Mouse (Mus musculus) liver, embryonic 15.5 days (tissue): ENCODE data around the gene Spata13. TPM values are rescaled to one million over a fixed set of nuclear protein-coding genes. Genes with fewer than 3 reads are reported as not detected.
A peak's percentile ranks its signal among the peaks of the same experiment; 100 is the strongest.

ENCODE experiments used
- ATAC-seq: fragments of 200-750 bp; cut with Nextera tagmentation; 2 replicates; pipeline ENCODE4 v1.8.0; 2017; ENCODE audit warnings: moderate number of reproducible peaks, mild to moderate bottlenecking, moderate library complexity; ENCODE audit not compliant: insufficient read depth
- H3K27ac ChIP-seq: fragments of 300-500 bp; sonication (generic); replicated peaks from 2 replicates; pipeline ENCODE4 v1.5.1; 2015; ENCODE audit warnings: mild to moderate bottlenecking, inconsistent platforms
- H3K27me3 ChIP-seq: fragments of 300-500 bp; sonication (generic); 2 replicates; pipeline ENCODE4 v1.6.1; 2015; ENCODE audit warnings: mild to moderate bottlenecking, inconsistent platforms
- H3K36me3 ChIP-seq: fragments of 300-500 bp; sonication (generic); replicated peaks from 2 replicates; pipeline ENCODE4 v1.6.1; 2015; ENCODE audit warnings: moderate library complexity, mild to moderate bottlenecking, inconsistent platforms
- H3K4me1 ChIP-seq: fragments of 300-500 bp; sonication (generic); replicated peaks from 2 replicates; pipeline ENCODE4 v1.6.1; 2015; ENCODE audit warnings: inconsistent platforms
- H3K4me2 ChIP-seq: fragments of 300-500 bp; sonication (generic); 2 replicates; pipeline ENCODE4 v1.6.1; 2015; ENCODE audit warnings: moderate library complexity, mild to moderate bottlenecking, inconsistent platforms
- H3K4me3 ChIP-seq: fragments of 300-500 bp; sonication (generic); replicated peaks from 2 replicates; pipeline ENCODE4 v1.5.1; 2015; ENCODE audit warnings: mild to moderate bottlenecking, inconsistent platforms
- H3K9ac ChIP-seq: fragments of 300-500 bp; sonication (generic); 2 replicates; pipeline ENCODE4 v1.6.1; 2015; ENCODE audit warnings: moderate library complexity, mild to moderate bottlenecking, inconsistent platforms
- H3K9me3 ChIP-seq: fragments of 300-500 bp; sonication (generic); replicated peaks from 2 replicates; pipeline ENCODE4 v1.6.1; 2016; ENCODE audit warnings: inconsistent platforms
- WGBS: fragments of 180-500 bp; shearing (Covaris S2); methylation state at CpG from one replicate; pipeline ENCODE4 v1.1.7; 2015; ENCODE audit warnings: mixed read lengths; ENCODE audit not compliant: insufficient replicate concordance; 5-methylcytosine and 5-hydroxymethylcytosine counted together
- polyA plus RNA-seq: library from polyadenylated mRNA; unstranded; fragments of >200 nt; fragmentation: Nextera tagmentation; extraction: Ambion mirVana; gene quantifications from 2 replicates; pipeline ENCODE4 v1.2.1, GENCODE M21; 2015

Spata13 gene
- polyA plus RNA-seq: 18.2 and 21.3 TPM in 2 replicates

DNA sequence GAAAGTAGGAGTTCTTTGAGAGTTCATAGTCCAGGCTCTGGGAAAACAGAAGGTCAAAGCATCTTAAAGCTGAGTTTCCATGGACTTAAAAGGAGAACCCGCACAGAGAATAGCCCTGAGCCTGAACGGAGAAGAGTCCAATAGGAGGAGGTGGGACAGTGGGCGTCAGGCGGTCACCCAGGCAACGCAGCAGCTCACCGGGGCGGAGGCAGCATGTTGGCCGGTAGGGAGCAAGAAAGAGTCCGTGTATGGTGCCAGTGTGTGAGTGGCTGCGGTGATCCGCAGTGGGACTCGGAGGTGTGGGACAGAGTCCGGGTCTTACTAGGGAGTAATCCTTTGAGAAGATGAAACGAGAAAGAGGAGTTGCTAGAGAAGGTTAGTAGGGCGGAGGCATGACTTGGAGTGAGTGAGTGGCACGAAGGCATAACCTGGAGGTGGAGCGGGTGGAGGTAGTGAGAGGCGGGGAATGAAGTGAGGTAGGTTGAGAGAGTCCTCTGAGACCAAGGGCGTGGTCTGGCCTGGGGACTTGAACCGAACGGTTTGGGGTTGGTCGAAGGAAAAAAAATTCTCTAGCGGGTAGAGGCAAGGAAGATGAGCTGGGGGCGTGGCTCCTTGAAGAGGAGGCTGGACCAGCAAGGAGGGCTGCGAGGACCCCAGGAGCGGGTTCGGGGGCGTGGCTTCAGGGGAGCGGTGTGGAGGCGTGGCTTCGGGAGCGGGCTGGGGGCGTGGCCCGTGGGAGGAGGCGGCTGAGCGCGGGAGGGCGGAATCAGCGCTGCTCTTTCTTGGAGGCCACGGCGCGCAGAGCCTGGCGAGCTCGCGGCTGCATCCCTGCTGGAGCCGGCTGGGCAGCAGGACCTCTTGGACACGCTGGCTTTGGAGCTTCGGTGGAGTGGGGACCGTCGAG is at the start of gene Spata13:
Gene Spata13 (plus strand): TSS at position 41 of the 904 bp plus-strand sequence.
- Histone ChIP-seq H3K36me3 (peaks cover 14% of the 10 kb centered on the region), H3K4me1 (peaks cover 53% of the 10 kb centered on the region), H3K27me3 (peaks cover 52% of the 10 kb centered on the region), H3K9me3 (no peaks in the 10 kb centered on the region), H3K4me2 (peak within 1 kb of the TSS; percentile 85), H3K4me3 (peak within 1 kb of the TSS; percentile 83), H3K27ac (peak within 1 kb of the TSS; percentile 84), H3K9ac (peak within 1 kb of the TSS; percentile 83)
- WGBS: under 1% methylated on average over 50 of the region's 50 CpGs
- ATAC-seq: peak; percentile 92

DNA sequence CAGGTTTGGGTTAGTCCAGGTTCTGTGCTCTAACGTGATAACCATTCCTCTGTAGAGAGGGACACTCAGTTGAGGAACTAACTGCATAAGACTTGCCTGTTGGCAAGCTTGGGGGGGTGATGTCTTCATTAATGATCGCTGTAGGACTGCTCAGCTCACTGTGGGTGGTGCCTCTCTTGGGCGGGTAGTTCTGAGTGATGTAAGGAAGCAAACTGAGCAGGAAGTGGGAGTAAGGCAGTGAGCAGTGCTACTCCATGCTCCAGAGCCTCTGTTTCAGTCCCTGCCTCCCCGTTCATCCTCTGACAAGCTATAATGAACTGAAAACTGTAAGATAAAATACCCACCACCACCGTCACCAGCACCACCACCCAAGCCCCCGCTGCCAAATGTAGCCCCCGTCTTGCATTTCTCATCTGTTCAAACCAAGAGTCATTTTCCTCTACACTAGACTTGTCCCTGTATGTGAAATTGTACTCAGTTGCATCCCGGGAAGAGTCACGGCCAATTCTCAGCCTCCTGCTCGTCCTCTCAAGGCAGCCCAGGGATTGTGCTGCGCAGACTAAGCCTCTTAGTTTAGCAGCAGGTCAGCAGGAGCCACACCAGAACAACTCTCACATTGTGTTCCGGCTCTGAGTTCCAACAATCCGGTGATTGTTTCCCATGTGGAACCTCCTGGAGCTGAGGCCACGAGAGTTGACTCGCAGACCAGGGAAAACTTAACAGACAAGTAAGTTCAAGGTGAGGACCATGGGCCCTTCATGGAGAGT is 46.9 kb upstream of the Spata13 start:
- H3K4me1 ChIP-seq: no peaks in the 10 kb centered on the region
- no peaks in the 10 kb centered on the region for H3K9me3 ChIP-seq
- no peak overlapping the region for H3K4me2 ChIP-seq
- 57% methylated on average over 15 of the region's 15 CpGs for WGBS
- ATAC-seq: no peak
- H3K9ac ChIP-seq: no peak overlapping the region
- no peaks in the 10 kb centered on the region for H3K36me3 ChIP-seq
- H3K27me3 ChIP-seq: no peaks in the 10 kb centered on the region; the same call in 1 of the 2 replicates
- no peak overlapping the region for H3K27ac ChIP-seq
- H3K4me3 ChIP-seq: no peak overlapping the region

DNA sequence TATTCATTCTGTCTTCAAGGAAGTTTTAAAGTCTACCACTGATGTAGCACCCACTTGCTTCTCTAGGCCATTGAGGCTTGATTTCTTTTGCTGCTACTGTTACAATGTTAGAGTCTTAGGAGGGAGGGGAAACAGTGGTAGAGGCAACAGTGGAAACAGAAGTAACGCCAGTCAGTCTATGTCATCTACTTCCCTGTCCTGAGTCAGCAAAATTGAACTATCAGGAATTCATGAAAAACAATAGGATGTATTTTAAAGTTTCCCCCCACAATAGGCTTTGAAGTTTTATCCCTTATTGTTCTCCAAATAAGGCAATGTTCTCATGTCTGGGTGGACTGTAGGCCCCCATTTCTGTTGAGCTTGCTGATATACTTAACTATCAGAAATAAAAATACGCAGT is 44.8 kb upstream of the Spata13 start:
- Histone ChIP-seq H3K4me2 (no peak overlapping the region), H3K27ac (no peak overlapping the region), H3K9ac (no peak overlapping the region), H3K9me3 (no peaks in the 10 kb centered on the region), H3K36me3 (no peaks in the 10 kb centered on the region), H3K4me1 (no peaks in the 10 kb centered on the region), H3K4me3 (no peak overlapping the region), H3K27me3 (no peaks in the 10 kb centered on the region; the same call in 1 of the 2 replicates)
- WGBS: 56% methylated on average over 2 of the region's 2 CpGs
- no peak for ATAC-seq

DNA sequence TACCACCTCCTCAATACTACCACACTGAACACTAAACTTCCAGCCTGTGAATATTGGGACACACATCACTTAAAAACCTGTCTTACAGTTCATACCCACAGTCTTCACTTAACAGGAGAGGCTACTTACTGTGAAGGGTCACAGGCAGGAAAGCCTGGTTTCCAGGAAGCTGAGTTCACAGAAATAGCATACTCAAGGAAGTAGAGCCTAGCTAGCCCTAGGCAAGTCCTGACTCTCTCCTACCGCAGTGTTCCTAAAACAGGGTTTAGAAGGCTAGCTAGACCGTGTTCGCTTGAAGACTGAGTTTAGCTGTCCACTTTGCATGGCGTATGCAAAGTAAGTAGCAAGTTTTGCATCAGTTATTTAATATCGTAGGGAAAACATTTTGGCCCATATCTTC is 41.5 kb upstream of the Spata13 start:
- Histone ChIP-seq H3K4me2 (no peak overlapping the region), H3K27ac (no peak overlapping the region), H3K9me3 (no peaks in the 10 kb centered on the region), H3K4me1 (no peaks in the 10 kb centered on the region), H3K36me3 (no peaks in the 10 kb centered on the region), H3K4me3 (no peak overlapping the region), H3K9ac (no peak overlapping the region), H3K27me3 (no peaks in the 10 kb centered on the region; the same call in 1 of the 2 replicates)
- 40% methylated on average over 5 of the region's 5 CpGs for WGBS
- ATAC-seq: no peak

DNA sequence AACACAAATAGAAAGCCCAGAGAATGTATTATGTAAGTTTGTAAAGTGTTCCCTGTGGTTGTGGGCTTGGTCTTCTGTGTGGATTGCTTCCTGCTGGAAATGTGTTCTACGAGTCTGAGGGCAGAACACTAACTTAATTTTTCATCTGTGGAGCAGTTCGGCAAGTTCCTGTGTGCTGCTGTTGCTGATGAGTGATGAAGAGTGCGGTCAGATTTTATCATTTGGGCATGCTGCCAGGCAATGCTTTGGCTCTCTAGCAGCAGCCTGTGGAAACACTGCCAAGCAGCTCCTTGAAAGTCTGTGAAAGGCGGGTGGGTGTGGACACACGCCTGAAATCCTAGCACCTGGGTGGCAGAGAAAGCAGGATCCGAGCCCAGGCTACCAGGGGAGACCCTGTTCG is 41.0 kb upstream of the Spata13 start:
- no peaks in the 10 kb centered on the region for H3K4me1 ChIP-seq
- WGBS: 34% methylated on average over 7 of the region's 7 CpGs
- H3K27ac ChIP-seq: no peak overlapping the region
- no peak overlapping the region for H3K4me2 ChIP-seq
- H3K27me3 ChIP-seq: no peaks in the 10 kb centered on the region; the same call in 1 of the 2 replicates
- no peak for ATAC-seq
- no peaks in the 10 kb centered on the region for H3K9me3 ChIP-seq
- H3K36me3 ChIP-seq: no peaks in the 10 kb centered on the region
- no peak overlapping the region for H3K4me3 ChIP-seq
- H3K9ac ChIP-seq: no peak overlapping the region

DNA sequence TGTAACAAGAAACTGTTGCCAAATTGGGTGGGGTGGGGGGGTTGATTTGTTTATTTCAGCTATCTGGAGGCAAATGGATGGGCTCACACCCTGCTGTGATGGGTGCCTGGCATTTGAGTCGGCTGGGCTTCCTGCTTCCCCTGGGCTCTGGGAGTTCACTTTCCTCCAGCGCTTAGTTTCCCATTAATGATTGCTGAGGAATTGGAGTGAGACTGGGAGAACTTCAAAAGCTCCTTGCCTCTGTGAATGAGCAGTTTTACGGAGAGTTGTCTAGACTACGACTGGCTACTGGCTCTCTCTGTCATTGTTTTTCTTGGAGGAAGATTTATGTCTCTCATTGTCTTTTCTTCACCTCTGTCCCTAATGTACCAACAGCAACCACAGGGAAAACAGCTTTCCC is 36.2 kb upstream of the Spata13 start:
- WGBS: 27% methylated on average over 4 of the region's 4 CpGs
- Histone ChIP-seq H3K9me3 (no peaks in the 10 kb centered on the region), H3K4me2 (no peak overlapping the region), H3K27ac (no peak overlapping the region), H3K4me1 (no peaks in the 10 kb centered on the region), H3K27me3 (no peaks in the 10 kb centered on the region), H3K9ac (no peak overlapping the region), H3K36me3 (no peaks in the 10 kb centered on the region), H3K4me3 (no peak overlapping the region)
- ATAC-seq: no peak

DNA sequence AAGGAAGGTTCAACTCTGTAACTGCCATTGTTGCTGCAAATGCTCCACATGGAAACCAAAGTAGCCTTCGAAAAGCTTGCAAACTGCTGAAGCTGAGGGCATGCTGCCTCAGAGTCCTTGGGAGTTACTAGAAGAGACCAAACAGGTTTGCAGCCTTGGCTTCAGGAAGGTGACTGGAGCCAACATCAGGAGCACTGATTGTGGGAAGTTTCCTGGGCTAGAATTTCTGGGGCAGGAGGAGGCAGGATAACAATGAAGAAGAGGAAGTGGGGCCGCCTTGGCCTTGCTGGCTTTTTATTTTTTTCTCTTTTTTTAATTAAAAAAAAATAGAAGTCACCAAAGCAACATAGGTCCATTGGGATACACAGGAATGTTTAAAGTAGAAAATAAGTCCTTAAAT is 34.8 kb upstream of the Spata13 start:
- no peaks in the 10 kb centered on the region for H3K36me3 ChIP-seq
- no peak overlapping the region for H3K9ac ChIP-seq
- no peak for ATAC-seq
- H3K4me2 ChIP-seq: no peak overlapping the region
- H3K27ac ChIP-seq: no peak overlapping the region
- 44% methylated on average over 2 of the region's 2 CpGs for WGBS
- no peaks in the 10 kb centered on the region for H3K27me3 ChIP-seq
- no peaks in the 10 kb centered on the region for H3K4me1 ChIP-seq
- no peak overlapping the region for H3K4me3 ChIP-seq
- no peaks in the 10 kb centered on the region for H3K9me3 ChIP-seq

DNA sequence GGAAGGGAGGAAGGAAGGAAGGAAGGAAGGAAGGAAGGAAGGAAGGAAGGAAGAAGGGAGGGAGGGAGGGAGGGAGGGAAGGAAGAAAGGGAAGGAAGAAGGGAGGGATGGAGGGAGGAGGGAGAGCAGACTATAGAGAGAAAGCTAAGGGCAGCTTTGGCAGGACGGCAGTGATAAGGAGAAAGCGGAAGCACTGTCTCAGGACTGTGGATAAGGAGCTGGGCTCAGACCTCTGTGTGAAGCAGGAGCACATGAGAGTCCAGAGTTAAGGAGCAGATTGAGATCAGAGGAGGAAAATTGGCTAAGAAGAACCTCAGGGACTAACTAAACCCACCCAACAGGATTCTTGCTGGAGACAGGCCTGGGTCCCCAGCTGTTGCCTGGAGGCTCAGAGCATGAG is 28.2 kb upstream of the Spata13 start:
- H3K4me2 ChIP-seq: no peak overlapping the region
- WGBS: 61% methylated on average over 2 of the region's 2 CpGs
- H3K4me3 ChIP-seq: no peak overlapping the region
- H3K36me3 ChIP-seq: no peaks in the 10 kb centered on the region
- 0 out of 2 replicates have a peak, but pooled peaks cover 5% of the 10 kb centered on the region for H3K27me3 ChIP-seq
- H3K4me1 ChIP-seq: no peaks in the 10 kb centered on the region
- ATAC-seq: no peak
- H3K9ac ChIP-seq: no peak overlapping the region
- no peaks in the 10 kb centered on the region for H3K9me3 ChIP-seq
- H3K27ac ChIP-seq: no peak overlapping the region

DNA sequence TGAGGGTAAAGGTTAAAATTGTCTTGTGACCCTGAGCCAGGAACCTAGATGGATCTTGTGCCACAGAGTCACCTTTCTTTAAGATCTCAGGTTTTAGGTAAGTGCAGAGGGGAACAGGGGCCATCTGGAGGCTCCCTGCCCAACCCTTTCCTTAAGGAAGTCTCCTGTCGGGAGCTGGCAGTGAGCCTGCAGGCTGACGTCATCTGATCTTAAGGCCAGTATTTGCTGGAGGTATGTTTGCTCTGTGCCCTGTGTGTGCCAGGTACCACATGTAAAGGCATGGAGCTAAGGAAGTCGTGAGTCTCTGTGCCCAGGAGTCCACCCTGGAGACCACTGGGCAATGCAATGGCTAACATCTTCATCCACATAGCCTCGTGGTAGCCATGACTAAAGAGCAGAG is 27.6 kb upstream of the Spata13 start:
- Histone ChIP-seq H3K36me3 (no peaks in the 10 kb centered on the region), H3K4me1 (no peaks in the 10 kb centered on the region), H3K9me3 (no peaks in the 10 kb centered on the region), H3K27me3 (0 out of 2 replicates have a peak, but pooled peaks cover 5% of the 10 kb centered on the region), H3K4me2 (no peak overlapping the region), H3K9ac (no peak overlapping the region), H3K4me3 (no peak overlapping the region), H3K27ac (no peak overlapping the region)
- 57% methylated on average over 4 of the region's 4 CpGs for WGBS
- no peak for ATAC-seq

DNA sequence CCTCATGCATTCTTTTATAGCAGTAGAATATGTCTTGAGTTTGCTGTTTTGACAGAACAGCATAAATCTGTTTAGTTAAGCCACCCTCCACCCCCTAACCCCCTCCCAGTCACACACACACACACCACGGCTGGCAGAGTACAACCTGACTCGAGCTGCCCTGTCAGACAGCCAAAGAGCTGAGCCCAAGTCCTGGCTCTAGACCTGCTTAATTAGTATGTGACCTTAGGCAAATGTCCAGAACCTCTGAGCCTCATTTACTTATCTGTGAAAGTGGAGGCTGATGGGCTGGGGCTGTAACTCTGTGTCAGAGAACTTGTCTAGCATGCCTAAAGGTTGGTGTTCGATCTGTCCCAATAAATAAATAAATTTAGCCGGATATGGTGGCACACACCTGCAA is 26.1 kb upstream of the Spata13 start:
- H3K4me1 ChIP-seq: no peaks in the 10 kb centered on the region
- no peaks in the 10 kb centered on the region for H3K36me3 ChIP-seq
- H3K27me3 ChIP-seq: 0 out of 2 replicates have a peak, but pooled peaks cover 5% of the 10 kb centered on the region
- H3K27ac ChIP-seq: no peak overlapping the region
- no peak overlapping the region for H3K4me2 ChIP-seq
- no peak overlapping the region for H3K4me3 ChIP-seq
- H3K9ac ChIP-seq: no peak overlapping the region
- no peaks in the 10 kb centered on the region for H3K9me3 ChIP-seq
- WGBS: 70% methylated on average over 4 of the region's 4 CpGs
- ATAC-seq: no peak

DNA sequence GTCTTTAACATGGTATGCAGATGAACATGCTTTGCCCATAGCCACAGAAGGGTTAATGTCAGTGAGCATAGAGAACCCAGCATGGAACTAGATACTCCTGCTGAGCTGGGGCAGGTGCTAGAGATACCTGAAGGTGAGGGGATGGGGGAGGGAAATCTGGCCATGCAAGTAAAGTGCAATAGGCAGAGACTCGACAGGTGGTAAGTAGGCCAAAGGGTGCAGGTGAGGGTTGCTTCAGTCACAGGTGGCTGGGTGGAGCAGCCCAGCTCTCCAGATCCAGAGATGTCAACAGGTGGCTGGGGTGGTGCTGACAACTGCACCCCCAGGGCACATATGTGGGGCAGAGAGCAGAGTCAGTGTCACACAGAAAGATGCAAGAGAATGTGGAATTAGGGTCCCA is 24.6 kb upstream of the Spata13 start:
- 0 out of 2 replicates have a peak, but pooled peaks cover 5% of the 10 kb centered on the region for H3K27me3 ChIP-seq
- no peaks in the 10 kb centered on the region for H3K36me3 ChIP-seq
- no peak overlapping the region for H3K27ac ChIP-seq
- no peak overlapping the region for H3K4me3 ChIP-seq
- no peak for ATAC-seq
- H3K9ac ChIP-seq: no peak overlapping the region
- WGBS: 50% methylated on average over 1 of the region's 1 CpGs
- no peaks in the 10 kb centered on the region for H3K9me3 ChIP-seq
- H3K4me2 ChIP-seq: no peak overlapping the region
- no peaks in the 10 kb centered on the region for H3K4me1 ChIP-seq
